Mouse (Mus musculus) spleen, adult 2 months (tissue): Measurements from ENCODE around the gene Cdx2.

ENCODE experiments used
- CTCF ChIP-seq: fragments of 200-500 bp; IDR thresholded peaks from 2 replicates; pipeline ENCODE4 v1.5.1; 2011; ENCODE audit warnings: mild to moderate bottlenecking, inconsistent platforms; ENCODE audit not compliant: insufficient read depth, insufficient read length, insufficient replicate concordance; ENCODE audit errors: extremely low read depth
- POLR2A ChIP-seq: fragments of 200-500 bp; IDR thresholded peaks from 2 replicates; pipeline ENCODE4 v1.6.1; 2011; ENCODE audit warnings: low read depth, low read length, inconsistent platforms

GRCm38 (mm10) chr5:147274174-147275141, 32.6 kb downstream of the Cdx2 start:
- TF ChIP-seq CTCF (no peak), POLR2A (no peak)
